Comparison of ENCODE assay signal across 26 mouse cellular contexts in the genomic region with DNA sequence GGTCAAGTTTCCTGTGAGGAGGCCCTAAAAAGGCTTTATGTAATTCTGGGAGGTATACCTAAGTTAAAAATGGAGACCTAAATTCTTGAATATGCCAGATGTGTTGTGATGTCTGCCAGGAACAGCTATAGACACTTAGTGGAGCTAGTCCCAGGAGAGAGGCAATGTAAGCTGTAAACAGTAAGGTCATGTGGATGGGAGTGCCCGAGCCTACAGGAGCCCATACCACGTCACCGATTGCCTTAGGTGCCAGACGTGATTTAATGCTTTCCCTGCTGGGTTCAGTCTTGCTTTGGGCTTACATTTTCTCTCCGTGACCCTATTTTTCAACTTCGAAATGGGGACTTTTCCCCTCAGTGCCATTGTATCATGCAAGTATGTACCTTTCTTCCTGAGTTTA.
DNase-seq lines count a peak whose midpoint lies in the region; ATAC-seq and TF ChIP-seq lines count a peak whose summit lies in the region.
"Had no signal": no experiment of that assay in that cellular context is flagged by ENCODE, and none has a peak within 500 bp of the region (broad histone marks: within the 10 kb centered on the region; RNA-seq: fewer than 3 reads in every experiment).

No protein-coding gene starts in this region.

- intact Hi-C loops in heart, postnatal 25 days (cut with DNase I): no loop called here

- no peaks in the 10 kb centered on the region for H3K9me3 ChIP-seq in midbrain, embryonic 11.5 days (ENCODE audit: control insufficient read depth, low read length)
- no peaks in the 10 kb centered on the region for H3K9me3 ChIP-seq in midbrain, embryonic 15.5 days
- no peaks in the 10 kb centered on the region for H3K9me3 ChIP-seq in ES-E14 (ENCODE audit: control insufficient read depth, insufficient read depth, low read depth, low read length)
- H3K9me3 ChIP-seq: embryonic facial prominence, embryonic 13.5 days; embryonic facial prominence, embryonic 15.5 days; forebrain, embryonic 10.5 days; forebrain, embryonic 12.5 days had no signal

- no peak overlapping the region for H3K4me2 ChIP-seq in midbrain, embryonic 11.5 days
- no peak overlapping the region for H3K4me2 ChIP-seq in midbrain, embryonic 15.5 days
- H3K4me2 ChIP-seq: embryonic facial prominence, embryonic 13.5 days; embryonic facial prominence, embryonic 15.5 days; forebrain, embryonic 12.5 days had no signal

- in situ Hi-C loops in ES-E14 (cut with MboI; ENCODE audit: low sequenced_read_pairs in 2 of 2, unreplicated experiment in 2 of 2): no loop called here

- H3K27ac ChIP-seq in midbrain, embryonic 11.5 days (ENCODE audit: low read depth, low read length): no peak overlapping the region
- H3K27ac ChIP-seq in midbrain, embryonic 15.5 days: no peak overlapping the region
- no peak overlapping the region; the same call in 1 of the 2 replicates for H3K27ac ChIP-seq in ES-E14 (ENCODE audit: insufficient read depth, low read depth, low read length, poor library complexity, severe bottlenecking)
- H3K27ac ChIP-seq: embryonic facial prominence, embryonic 13.5 days; embryonic facial prominence, embryonic 15.5 days; forebrain, embryonic 10.5 days; forebrain, embryonic 12.5 days had no signal

- H3K27me3 ChIP-seq in midbrain, embryonic 11.5 days (ENCODE audit: control insufficient read depth, insufficient read depth, low read length): no peaks in the 10 kb centered on the region
- H3K27me3 ChIP-seq in midbrain, embryonic 15.5 days (replicated peaks): no peaks in the 10 kb centered on the region
- H3K27me3 ChIP-seq: CH12.LX; embryonic facial prominence, embryonic 13.5 days; embryonic facial prominence, embryonic 15.5 days; forebrain, embryonic 12.5 days had no signal

- DNase-seq in midbrain, embryonic 11.5 days (ENCODE audit: low spot score, missing footprints): peak; percentile 6
- DNase-seq in ES-E14 (ENCODE audit: low read depth, low spot score): peak; percentile 34
- peak; percentile 70 for DNase-seq in ZHBTc4 (ENCODE audit: low read depth, low spot score)
- no peak for DNase-seq in heart, postnatal 25 days (ENCODE audit: low spot score)
- no peak for DNase-seq in gastrocnemius, adult 18-20 months (ENCODE audit: low spot score)
- DNase-seq: adrenal gland, adult 2 months; adrenal gland, postnatal 10 days; adrenal gland, postnatal 25 days; B cell, adult 2 months; cerebellum, adult 11 months; cerebellum, adult 18-20 months; cerebellum, adult 8-10 months; cerebellum, adult 9-11 months; cerebellum, postnatal 14 days; cerebellum, postnatal 36 days; embryo, embryonic 11 days had no signal

- no peak for ATAC-seq in midbrain, embryonic 11.5 days (ENCODE audit: low FRiP score)
- ATAC-seq in midbrain, embryonic 15.5 days (replicated peaks): no peak
- ATAC-seq: CD4-positive, CD25-positive, alpha-beta regulatory T cell, adult 4 months; forebrain, embryonic 14.5 days; forebrain, embryonic 16.5 days had no signal

- H3K36me3 ChIP-seq in midbrain, embryonic 11.5 days (ENCODE audit: control insufficient read depth, insufficient read depth, low read length): no peaks in the 10 kb centered on the region
- H3K36me3 ChIP-seq in midbrain, embryonic 15.5 days (replicated peaks): no peaks in the 10 kb centered on the region
- no peaks in the 10 kb centered on the region for H3K36me3 ChIP-seq in ES-E14 (ENCODE audit: control insufficient read depth, insufficient read depth, low read length, poor library complexity, severe bottlenecking)
- H3K36me3 ChIP-seq: embryonic facial prominence, embryonic 13.5 days; embryonic facial prominence, embryonic 15.5 days; forebrain, embryonic 10.5 days; forebrain, embryonic 12.5 days had no signal

- no peak overlapping the region for H3K9ac ChIP-seq in midbrain, embryonic 11.5 days (ENCODE audit: low read length)
- no peak overlapping the region for H3K9ac ChIP-seq in midbrain, embryonic 15.5 days
- no peak overlapping the region for H3K9ac ChIP-seq in ES-E14 (ENCODE audit: insufficient read depth, low read depth, low read length, poor library complexity, severe bottlenecking)
- H3K9ac ChIP-seq: embryonic facial prominence, embryonic 13.5 days; embryonic facial prominence, embryonic 15.5 days; forebrain, embryonic 12.5 days had no signal

- 89% methylated on average over 6 of the region's 6 CpGs for WGBS in midbrain, embryonic 11.5 days
- WGBS in midbrain, embryonic 15.5 days: 90% methylated on average over 6 of the region's 6 CpGs

- no peaks in the 10 kb centered on the region for H3K4me1 ChIP-seq in midbrain, embryonic 11.5 days (ENCODE audit: control insufficient read depth, insufficient read depth, low read length)
- no peaks in the 10 kb centered on the region for H3K4me1 ChIP-seq in midbrain, embryonic 15.5 days
- H3K4me1 ChIP-seq in ES-E14 (ENCODE audit: control insufficient read depth in 2 of 2, insufficient read depth in 2 of 2, low read length in 2 of 2, poor library complexity in 1 of 2): peaks cover 0 to 2% of the 10 kb centered on the region in 2 experiments; a peak in 1 of 4 replicates
- H3K4me1 ChIP-seq: embryonic facial prominence, embryonic 13.5 days; embryonic facial prominence, embryonic 15.5 days; forebrain, embryonic 10.5 days; forebrain, embryonic 12.5 days had no signal

- no peak overlapping the region for H3K4me3 ChIP-seq in midbrain, embryonic 11.5 days (ENCODE audit: low read depth, low read length)
- H3K4me3 ChIP-seq in midbrain, embryonic 15.5 days: no peak overlapping the region
- peak overlapping the region; percentile 17 to 64; a peak in 1 of 4 replicates for H3K4me3 ChIP-seq in ES-E14 (ENCODE audit: insufficient read depth in 1 of 2, low read depth in 1 of 2, low read length in 2 of 2, poor library complexity in 1 of 2, severe bottlenecking in 1 of 2)
- H3K4me3 ChIP-seq: embryonic facial prominence, embryonic 13.5 days; embryonic facial prominence, embryonic 15.5 days; erythroblast, embryonic 14.5 days; forebrain, embryonic 10.5 days; forebrain, embryonic 12.5 days had no signal

TF ChIP-seq in ES-E14, 5 proteins besides CTCF, POLR2A, EP300 and RAD21:
- no peak for TF ChIP-seq MAFK (IDR thresholded peaks at IDR 0.05; ENCODE audit: insufficient read depth, low read depth, low read length)
- no peak for TF ChIP-seq CHD2 (IDR thresholded peaks at IDR 0.05; ENCODE audit: low read depth, low read length)
- TF ChIP-seq ZC3H11A (IDR thresholded peaks at IDR 0.05; ENCODE audit: borderline replicate concordance, low read depth, low read length): no peak
- no peak for TF ChIP-seq ZNF384 (IDR thresholded peaks at IDR 0.05; ENCODE audit: low read depth, low read length)
- no peak for TF ChIP-seq HCFC1 (IDR thresholded peaks at IDR 0.05; ENCODE audit: borderline replicate concordance, insufficient read depth, low read length)

Comparison
In these comparisons a context has a peak if more than half of its experiments do, and no peak if none do; other contexts are left out.
1. DNase-seq: peak in midbrain, embryonic 11.5 days (single experiment), ES-E14 (single experiment) and ZHBTc4 (single experiment); none in heart, postnatal 25 days (single experiment) and gastrocnemius, adult 18-20 months (single experiment).
2. H3K4me3 ChIP-seq: peak in ES-E14 (2 of 2); none in midbrain, embryonic 11.5 days (single experiment) and midbrain, embryonic 15.5 days (single experiment).